Mouse (Mus musculus): Measurements from ENCODE around the gene Mrps24. TPM values are rescaled to one million over a fixed set of nuclear protein-coding genes. Genes with fewer than 3 reads are reported as not detected.

The Mrps24 gene
- 99.1 TPM for polyA plus RNA-seq (2017; shearing (Covaris generic))

DNA sequence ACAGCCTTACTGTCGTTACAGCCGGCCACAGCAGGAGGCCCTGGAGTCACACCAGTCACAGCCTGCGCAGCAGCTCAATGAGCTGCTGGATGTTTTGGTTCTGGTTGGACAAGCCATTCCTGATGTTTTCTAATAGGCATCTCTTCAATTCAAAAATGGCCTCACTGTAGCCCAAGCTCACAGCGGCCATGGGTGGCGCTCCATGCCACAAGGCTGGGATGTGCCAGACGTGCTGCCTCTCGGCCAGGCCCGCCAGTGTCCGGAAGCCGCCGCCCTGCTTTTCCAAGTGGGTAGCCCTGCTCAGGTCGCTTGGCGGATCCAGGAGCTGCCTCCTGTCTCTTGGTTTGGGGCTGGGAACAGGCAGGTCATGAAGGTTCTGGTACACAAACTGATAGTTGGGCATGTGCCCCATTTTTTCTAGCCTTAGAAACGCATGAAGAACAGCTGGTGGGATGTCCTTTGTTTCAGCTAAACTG lies at the start of gene Mrps24:
Mrps24 (minus strand) TSS at position 51 of the 476 bp plus-strand sequence.

DNA sequence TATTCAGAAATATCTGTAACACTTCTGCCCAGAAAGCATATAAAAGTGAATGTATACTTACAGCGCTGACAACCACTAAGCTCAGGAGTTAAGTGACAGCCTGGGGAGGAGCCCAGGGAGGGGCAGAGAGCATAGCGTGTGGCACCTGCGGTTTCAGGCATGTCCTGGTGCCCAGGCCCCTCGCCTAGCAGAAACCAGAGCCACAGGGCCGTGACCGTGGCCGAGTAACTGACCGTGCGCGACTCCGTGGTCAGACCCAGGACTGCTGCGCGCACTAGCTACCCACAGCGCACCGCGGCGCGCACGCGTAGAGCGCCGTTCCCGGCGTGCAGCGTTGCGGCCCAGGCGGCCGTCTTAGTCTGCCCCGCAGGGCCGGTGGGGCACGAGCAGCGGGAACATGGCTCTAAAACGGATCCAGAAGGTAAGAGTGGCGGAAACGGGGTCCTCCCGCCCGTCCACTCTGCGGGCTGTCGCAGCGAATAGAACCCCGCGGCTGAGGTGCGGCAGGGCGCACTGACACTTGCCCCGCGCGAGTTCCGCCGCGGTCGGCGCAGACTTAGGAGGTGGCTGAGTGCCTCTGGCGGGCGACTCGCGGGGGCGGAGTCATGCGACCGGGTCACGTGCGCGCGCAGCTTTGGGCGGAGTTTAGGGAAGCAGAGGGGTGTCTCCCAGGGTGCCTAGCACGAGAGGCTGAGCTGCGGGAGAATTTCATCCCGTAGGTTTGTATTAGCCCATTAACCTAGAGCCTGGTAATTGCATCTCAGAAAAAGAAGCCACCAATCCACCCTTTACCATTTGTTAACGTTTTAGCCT lies 46.5 kb upstream of the Mrps24 start, which contains the start of gene Urgcp:
Urgcp (minus strand) TSS at position 557 of the 813 bp plus-strand sequence.

Other genes starting within 250 kb of the Mrps24 start
- 209 TPM for gene Xbp1, start 195.0 kb downstream of the Mrps24 start, polyA plus RNA-seq (2017; shearing (Covaris generic))
- gene Ccdc117, start 173.5 kb downstream of the Mrps24 start, polyA plus RNA-seq (2017; shearing (Covaris generic)), result 97.4 TPM
- gene Ankrd36, start 146.0 kb downstream of the Mrps24 start, polyA plus RNA-seq (2017; shearing (Covaris generic)), result not detected
- 21.6 TPM for gene Urgcp, start 46.7 kb upstream of the Mrps24 start, polyA plus RNA-seq (2017; shearing (Covaris generic))
- 156 TPM for gene Dbnl, start 72.8 kb upstream of the Mrps24 start, polyA plus RNA-seq (2017; shearing (Covaris generic))
- 1.1 TPM for gene Pgam2, start 88.1 kb upstream of the Mrps24 start, polyA plus RNA-seq (2017; shearing (Covaris generic))
- gene Polm, start 122.3 kb upstream of the Mrps24 start, polyA plus RNA-seq (2017; shearing (Covaris generic)), result 14.0 TPM
- gene Aebp1, start 146.3 kb upstream of the Mrps24 start, polyA plus RNA-seq (2017; shearing (Covaris generic)), result 0.12 TPM
- gene Pold2, start 162.6 kb upstream of the Mrps24 start, polyA plus RNA-seq (2017; shearing (Covaris generic)), result 54.8 TPM
- not detected for gene Myl7, start 183.1 kb upstream of the Mrps24 start, polyA plus RNA-seq (2017; shearing (Covaris generic))
- not detected for gene Gck, start 234.4 kb upstream of the Mrps24 start, polyA plus RNA-seq (2017; shearing (Covaris generic))
- 30.5 TPM for gene Ykt6, start 240.0 kb upstream of the Mrps24 start, polyA plus RNA-seq (2017; shearing (Covaris generic))